Mouse (Mus musculus): Measurements from ENCODE around the gene Ppp1r14a.
A peak's percentile ranks its signal among the peaks of the same experiment; 100 is the strongest.

The Ppp1r14a gene

DNA sequence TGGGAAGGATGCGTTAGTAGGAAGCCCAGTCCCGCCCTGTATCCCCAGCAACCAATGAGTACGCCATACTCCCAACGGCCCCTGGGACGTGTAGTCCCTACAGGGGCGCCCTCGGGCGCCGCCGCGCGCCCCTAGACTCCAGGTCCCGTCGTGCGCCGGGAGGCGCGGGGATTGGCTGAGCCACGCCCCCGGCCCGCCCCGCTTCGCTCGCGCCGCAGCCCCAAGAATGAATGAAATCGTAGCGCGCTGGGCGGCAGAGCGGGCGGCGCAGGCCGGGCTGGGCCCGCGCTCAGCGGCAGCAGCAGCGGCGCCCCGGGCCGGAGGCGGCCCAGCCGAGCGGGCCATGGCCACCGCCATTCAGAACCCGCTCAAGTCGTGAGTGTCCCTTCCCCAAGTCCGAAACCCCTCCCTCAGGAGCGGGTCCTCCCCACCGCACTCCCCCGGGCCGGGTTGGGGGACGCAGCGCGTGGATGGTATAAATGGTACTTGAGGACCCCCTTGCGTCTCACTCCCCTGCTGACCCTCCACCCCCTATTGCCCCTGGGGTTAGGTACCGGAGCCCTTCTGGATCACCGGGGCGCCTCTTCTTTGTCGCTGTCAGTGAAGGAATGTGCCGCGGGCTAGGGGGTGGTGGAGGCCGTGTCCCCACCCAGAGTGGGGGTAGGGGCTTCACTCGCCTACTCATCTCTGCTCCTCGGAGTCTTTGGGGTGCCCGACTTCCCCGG, 14.8 kb downstream of the Ppp1r14a start, which contains the start of gene Dpf1:
Dpf1 (plus strand) TSS at position 214 of the 725 bp plus-strand sequence.
- DNase-seq (ENCODE audit: low read depth, low spot score) = peak; percentile 93

DNA sequence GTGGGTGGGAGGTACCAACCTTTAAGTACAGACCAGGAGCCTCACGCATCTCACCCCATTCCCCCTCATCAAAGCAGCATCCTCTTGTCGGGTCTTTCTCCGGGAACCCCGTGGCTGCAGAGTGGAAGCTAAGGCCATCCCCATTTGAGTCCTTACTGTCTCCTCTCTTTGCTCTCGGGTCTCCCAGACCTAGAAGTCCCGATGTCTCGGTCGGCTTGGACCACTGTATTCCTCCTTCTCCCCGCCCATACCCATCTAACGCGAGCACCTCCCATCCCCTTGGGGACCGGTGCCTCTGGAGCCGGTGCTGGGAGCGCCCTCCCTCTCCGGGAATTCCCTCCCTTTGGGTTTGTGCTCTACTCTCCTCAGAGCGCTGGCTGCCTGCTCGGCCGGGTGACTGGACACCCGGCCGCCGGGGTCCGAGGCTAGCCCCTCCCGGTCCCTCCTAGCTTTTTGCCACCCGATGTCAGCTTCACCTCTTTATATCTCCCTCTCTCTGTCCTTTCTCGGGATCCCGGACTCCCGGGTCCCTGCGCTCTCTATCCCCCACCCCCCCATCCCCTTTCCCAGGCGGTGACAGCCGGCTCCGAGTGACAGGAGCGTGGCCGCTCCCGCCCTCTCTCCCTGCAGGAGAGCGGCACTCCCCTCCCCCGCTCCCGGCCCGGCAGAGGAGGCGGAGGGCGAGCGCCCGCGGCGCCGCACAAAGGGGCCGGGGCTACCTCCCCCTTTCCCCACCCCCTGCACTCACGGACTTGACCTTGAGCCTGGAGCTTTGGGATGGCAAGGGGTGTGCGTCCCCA, 15.6 kb downstream of the Ppp1r14a start:
- DNase-seq (ENCODE audit: low read depth, low spot score) = no peak

DNA sequence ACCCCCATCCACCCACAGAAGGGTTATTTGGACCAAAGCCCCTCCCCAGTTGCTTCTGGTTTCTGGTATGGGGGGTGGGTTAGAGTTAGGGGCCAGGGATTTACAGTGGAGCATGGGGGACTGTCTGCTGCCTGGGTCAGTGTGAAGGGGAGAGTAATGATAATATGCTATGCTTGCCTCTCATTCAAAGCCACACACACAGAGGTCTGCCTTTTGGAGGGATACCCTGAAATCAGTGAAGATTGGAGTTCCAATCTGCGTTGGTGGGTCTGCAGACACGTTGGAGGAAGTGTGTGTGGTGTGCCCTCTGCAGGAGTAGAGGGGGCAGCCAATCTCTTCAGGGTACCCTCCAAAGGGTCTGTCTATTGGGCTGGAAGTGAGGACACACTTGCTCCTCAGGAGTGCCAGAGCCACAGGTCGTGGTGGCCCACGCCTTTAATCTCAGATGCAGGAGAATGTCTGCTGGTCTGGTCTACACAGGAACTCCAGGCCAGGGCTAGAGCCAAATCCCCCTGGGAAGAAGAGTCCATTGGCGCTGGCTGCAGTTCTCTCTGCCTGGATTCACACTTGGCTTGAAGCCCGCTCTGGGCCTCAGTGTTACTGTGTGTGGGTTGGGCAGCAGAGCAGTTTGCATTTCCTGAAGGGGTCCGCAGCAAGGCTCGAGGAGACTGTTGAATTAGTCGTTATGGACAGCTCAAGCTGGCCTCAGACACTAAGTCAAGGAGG, 16.3 kb downstream of the Ppp1r14a start:
- DNase-seq (ENCODE audit: low read depth, low spot score) = no peak

DNA sequence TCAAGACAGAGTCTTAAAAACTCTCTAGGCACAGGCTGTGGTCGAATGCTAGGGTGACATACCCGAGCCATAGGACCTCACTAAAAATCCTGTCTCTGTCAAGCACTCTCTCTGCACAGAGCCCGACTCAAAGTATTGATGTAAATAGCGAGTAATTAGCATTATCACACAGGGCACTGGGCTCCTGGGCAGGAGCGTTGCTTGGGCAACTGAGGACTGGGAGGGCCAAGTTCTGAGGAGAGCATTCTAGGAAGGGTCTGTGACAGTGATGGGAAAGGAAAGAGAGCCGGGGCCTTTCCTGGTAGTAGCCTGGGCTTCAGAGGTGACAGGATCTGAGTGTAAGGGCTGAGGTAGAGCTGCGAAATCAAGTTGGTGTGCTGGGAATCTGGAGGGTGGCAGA, 17.0 kb downstream of the Ppp1r14a start:
- DNase-seq (ENCODE audit: low read depth, low spot score) = no peak

DNA sequence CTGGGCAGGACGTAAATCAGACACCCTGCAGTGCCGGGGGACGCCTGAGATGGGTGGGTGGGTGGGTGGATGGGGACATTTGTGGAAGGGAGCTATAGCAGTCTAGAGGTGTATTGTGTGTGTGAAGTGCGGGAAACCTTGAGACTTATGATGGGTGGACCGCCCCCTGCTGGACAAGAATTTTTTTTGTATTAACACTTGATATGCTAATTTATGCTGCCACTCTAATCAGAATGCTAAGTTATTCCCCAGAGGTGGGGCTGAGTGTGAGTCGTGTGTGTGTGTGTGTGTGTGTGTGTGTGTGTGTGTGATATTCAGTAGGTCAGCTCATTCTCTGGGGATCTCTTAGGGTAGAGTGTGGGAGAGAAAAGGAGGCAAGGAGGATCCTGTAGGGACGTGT, 17.5 kb downstream of the Ppp1r14a start:
- peak; percentile 87 for DNase-seq (ENCODE audit: low read depth, low spot score)

DNA sequence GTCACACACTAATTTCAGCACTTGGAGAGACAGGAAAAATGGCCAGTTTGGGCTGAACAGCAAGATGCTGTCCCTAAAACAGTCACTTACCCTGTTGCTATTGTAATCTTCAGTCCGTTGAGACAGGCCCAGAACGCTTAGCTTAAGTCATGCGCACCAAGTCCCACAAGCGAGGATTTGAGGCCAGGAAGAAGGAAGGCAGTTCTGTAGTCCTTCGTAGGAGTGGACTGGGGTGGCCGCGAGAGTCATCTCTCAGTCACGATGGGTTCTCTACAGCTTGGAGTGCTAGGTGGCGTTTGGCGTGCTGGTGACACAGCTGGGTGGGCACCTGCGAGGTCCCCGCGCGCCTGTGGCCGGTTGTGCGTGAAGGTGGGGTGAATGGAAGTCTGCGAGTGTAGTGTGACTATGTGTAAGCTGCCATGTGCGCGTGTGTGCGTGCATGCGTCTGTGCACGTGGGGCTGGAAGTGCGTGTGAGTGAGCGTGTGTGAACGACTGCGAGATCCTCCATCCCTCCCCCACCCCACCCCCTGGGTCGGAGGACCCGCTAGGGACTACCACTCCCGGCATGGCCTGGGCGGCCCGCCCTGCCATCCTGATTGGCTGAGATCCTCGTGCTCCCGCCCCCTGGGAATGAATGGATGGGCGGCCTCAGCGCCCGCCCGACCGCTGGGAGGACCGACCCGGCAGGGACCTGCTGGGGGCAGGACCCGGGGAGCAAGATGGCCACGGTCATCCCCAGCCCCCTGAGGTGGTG, 18.4 kb downstream of the Ppp1r14a start:
- peak; percentile 96 for DNase-seq (ENCODE audit: low read depth, low spot score)

DNA sequence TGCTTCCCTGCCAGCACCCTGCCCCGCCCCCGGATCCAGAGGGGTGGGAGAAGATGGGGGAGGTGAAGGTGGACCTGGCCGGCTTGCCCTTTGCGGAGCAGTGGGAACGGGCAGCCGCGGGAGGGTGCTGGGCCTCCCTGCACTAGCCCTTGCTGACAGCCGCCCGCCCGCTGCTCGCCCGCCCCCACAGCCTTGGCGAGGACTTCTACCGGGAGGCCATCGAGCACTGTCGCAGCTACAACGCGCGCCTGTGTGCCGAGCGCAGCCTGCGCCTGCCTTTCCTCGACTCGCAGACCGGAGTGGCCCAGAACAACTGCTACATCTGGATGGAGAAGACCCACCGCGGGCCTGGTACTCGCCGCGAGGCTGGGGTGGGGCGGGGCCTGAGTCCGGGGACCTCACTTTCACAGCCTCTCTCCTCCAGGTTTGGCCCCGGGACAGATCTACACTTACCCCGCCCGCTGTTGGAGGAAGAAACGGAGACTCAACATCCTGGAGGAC, 20.2 kb downstream of the Ppp1r14a start:
- DNase-seq (ENCODE audit: low read depth, low spot score) = no peak

DNA sequence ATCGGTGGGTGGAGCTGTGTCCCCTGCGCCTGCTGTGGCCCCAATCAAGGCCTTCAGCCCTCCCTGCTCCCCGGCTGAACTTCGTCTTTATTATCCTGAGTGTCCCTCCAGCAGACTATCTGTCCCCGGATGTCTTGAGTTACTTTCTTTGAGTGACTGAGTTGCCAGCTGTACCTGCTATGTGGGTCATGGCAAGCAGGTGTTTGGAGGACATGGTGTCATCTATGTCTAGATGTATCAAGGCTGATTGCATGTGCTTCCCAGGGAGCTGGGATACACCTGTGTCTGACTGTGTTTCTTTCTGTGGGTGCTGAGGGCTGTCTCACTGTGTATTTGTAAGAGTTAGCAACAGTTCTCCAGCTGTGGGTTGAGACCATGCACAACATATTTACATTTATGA, 20.6 kb downstream of the Ppp1r14a start:
- DNase-seq (ENCODE audit: low read depth, low spot score) = no peak

DNA sequence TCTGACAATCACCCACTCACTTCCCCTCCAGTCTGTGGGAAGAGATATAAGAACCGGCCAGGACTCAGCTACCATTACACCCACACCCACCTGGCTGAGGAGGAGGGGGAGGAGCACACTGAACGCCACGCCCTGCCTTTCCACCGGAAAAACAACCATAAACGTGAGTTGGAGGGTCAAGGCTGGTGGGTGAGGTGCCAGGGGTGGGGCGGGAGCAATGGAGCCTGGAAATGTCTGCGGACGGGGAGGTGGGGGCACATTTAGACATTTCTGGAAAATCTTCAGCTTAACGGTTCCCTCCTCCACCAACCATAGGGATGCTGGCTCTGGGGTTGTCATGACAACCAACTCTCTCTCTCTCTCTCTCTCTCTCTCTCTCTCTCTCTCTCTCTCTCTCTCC, 23.9 kb downstream of the Ppp1r14a start:
- DNase-seq (ENCODE audit: low read depth, low spot score) = no peak

DNA sequence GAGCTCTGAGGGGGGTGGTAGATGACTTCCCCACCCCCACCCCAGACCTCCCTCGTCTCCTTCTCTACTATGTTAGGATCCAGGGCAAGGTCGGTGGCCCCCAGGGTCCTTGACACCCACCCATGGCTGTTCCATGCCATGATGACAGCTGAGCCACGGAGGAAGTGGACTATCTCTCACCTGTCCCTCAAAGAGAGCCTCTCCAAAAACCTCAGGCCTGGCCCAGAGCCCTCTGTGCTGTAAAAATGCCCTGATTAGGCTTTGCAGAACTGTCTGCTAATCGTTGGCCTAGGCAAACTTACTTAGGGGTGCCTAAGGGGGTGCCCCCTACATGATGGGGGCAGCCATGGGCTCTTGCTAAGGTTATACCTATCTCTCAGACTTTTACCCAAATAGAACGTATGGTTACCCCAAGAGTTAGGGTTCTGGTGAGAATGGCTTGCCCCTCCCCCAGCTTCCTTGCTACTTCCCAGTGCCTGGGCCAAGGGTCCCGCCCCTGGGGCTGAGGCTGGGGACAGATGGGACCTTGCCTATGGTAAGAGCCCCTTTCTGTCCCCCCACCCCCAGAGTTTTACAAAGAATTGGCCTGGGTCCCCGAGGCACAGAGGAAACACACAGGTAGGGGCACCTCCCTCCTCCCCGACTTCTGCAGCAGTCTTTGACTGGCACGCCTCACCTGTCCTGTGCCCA, 24.6 kb downstream of the Ppp1r14a start:
- no peak for DNase-seq (ENCODE audit: low read depth, low spot score)

DNA sequence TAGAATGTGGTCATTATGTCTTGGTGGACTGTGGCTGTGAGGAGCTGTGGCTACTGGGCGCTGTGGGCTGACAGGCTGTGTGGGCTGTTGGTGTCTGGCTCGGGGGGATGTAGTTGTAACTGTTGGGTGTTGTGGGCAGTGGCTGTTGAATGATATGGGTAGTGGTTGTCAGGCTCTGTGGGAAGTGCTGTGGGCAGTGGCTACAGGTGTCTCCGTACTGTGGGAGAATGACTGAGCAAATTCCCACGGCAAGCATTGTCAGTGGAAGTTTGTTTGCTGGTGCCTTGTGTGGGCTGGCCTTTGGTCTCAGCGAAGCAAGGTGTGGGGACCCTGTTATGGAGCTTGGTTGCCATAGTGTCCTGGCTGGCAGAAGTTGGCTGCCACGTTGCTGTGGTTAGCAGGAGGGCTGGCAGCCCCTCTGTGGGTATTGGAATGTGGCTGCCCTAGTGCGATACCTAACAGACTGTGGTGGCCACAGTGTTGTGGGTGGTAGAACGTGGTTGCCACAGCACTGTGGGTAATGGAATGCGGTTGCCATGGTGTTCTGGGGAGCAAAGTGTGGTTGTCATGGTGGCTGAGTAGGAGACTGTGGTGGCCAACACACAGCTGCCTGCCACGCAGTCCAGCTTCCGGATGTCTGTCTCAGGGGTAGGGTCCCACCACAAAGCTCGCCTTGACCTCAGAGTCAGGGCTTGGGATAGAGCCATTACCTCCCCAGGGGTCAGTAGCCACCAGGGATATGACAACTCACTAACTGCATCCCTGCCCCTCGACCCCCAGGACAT, 25.9 kb downstream of the Ppp1r14a start:
- DNase-seq (ENCODE audit: low read depth, low spot score) = no peak

DNA sequence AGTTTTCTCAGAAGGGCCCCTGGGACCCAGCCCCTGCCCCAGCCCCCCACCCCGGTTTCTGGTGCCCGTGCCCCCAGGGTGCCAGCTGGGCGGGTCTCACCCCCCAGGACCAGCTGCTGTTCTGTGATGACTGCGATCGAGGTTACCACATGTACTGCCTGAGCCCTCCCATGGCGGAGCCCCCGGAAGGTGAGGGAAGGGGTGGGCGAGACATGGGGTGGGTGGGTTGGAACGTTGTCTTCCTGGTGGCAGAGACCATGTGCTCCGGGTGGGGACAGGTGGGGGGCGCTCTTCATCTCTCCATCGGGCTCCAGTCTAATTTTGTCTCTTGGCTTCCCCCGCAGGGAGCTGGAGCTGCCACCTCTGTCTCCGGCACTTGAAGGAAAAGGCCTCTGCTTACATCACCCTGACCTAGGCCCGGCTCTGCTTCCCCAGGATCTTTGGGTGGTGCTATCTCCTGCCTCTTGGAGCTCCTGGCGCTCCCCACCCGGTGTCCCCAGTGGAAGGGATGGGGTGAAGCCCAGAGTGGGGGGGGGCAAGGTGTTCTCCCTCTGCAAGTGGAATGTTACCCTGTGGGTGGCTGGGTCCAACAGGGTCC, 27.1 kb downstream of the Ppp1r14a start:
- no peak for DNase-seq (ENCODE audit: low read depth, low spot score)

DNA sequence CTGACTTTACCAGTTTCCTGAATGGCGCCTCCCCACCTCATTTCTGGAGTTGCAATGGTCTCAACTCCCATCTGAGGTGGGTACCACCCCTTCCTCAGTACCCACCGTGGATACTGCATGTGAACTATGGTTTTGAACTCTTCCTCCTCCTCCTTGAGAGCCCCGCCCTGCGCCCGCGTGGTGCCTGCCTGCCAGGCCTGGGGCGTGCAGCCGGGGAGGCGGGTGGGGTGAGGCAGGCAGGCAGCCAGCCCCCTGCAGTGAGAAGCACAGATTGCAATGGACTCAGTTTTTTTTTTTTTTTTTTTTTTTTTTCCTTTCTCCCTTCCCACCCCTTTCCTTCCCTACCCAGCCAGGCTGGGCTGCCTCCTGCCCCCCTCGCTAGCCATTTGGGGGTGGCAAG, 27.9 kb downstream of the Ppp1r14a start:
- no peak for DNase-seq (ENCODE audit: low read depth, low spot score)

DNA sequence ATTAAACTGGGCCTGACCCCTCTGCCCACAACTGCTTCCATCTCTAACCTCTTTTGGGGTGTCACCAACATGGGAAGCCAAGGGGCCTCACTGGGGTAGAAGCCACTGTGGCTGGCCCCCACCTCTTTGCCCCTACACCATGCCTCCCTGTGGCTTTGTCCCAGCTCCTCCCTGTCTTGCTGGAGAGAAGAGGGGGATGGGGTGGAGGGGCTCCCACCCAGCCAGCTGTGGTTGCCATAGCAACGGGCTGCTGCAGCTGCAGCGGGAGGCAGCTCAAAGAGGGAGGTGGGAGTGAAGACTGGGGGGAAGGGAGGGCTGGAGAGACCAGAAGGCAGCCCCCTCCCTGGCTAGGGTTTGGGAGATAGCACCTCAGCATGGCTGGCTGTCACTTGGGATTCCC, 28.4 kb downstream of the Ppp1r14a start:
- no peak for DNase-seq (ENCODE audit: low read depth, low spot score)

DNA sequence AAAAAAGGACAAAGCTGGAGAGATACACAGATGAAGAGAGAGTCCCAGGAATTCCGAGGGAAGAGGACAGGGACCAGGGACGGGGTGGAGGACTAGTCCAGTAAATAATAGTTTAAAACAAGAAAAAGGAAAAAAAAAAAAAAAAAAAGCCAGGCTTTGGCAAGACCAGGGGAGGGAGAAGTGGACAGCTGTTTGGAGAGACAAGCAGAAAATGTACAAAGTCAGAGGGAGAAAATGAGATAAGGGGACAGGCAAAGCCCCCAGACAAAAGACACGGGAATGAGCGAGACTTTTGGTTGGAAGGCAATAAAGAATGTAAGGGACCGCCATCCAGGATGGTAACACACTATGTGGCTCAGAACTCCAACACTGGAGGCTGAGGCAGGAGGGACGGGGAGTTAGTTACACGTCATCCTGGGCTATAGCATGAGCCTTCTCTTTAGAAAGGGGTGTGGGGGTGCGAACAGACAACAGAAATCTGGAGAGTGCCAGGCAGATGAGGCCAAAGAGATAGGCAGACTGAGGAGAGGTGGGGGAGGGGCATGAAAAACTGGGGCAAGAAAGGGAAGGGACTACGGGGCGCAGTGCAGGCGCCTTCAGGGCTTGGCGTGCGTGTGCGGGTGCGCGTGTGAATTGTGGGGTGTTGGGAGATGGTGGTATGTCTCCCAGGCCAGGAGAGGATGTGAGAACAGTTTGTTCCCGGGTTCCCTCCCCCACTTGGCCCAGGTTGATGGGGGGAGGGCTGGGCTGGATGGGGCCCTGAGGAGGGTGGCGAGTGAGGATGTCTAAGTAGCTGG, 29.2 kb downstream of the Ppp1r14a start:
- no peak for DNase-seq (ENCODE audit: low read depth, low spot score)

DNA sequence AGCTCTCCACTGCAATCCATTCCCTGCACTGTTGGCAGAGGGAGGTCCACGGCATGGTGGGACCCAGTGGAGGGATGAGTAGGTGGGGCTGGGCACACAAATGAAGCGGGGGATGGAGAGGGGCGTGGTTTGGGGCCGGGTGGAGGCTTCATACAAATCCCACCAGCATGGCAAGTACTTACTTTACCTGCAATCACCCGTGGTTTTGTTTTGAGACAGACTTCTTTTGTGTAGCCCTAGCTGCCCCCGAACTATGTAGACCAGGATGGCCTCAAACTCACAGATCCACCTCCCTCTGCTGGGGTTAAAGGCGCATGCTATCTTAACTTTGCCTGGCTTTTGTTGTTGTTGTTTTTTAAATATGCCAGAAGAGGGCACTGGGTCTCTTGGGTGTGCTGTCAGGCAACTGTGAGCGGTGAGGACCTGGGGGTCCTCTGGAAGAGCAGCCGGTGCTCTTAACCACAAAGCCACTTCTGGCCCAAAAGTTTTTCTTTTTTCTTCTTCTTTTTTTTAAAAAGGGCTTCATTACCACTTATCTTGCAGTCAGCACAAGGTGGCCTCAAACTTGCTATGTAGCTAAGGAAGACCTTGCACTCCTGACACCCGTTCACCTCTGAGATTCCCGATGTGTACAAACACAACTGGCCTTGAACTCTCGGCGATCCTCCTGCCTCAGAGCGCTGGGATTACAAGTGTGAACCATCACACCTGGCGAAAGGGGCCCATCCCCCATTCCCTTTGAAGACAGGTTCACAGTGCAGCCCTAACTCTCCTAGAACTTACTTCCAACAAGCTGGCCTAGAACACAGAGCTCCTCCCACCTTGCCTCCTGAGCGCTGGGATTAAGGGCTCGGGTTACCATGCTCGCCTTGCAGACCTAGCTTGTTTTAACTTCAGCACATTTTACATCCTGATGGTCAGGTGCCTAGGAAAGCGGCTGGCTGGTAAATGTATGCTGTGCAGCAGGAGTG, 30.5 kb downstream of the Ppp1r14a start:
- peak; percentile 36 for DNase-seq (ENCODE audit: low read depth, low spot score)

DNA sequence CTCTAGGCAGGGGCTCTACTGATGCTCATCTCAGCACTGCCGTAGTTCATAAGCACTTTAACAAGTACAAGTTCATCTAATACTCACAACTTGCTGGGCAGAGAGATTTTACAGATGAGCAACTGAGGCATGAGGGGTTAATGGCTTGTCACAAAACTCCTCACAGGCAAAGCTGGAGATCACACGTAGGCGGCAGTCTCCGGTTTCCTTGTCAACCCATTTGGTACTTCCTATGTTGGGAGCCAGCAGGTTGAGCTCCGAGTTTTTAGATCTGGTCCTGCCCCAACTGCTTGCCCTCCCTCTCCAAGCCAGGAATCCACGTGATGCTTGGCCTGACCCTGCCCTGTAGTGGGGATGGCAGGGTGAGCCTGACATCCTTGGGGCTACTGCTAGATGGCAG, 38.0 kb downstream of the Ppp1r14a start:
- no peak for DNase-seq (ENCODE audit: low read depth, low spot score)

DNA sequence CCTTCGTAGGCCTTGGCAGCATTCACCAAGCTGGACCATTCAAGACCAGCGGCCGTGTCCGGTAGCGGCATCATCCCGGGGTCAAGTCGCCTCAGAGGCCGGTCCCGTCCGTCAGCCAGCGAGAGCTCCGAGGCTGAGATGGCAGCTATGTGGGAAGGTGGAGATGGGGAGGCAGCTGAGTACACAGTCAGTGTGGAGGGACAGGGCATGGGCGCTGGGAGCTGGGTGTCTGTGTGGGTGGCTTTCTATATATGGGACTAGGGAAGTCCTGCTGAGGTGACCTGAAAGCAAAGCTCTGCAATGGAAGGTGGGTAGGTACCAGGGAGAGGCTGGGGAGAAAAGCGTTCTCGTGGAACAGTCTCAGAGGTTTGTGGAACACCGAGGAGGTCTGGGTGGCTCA, 39.9 kb downstream of the Ppp1r14a start:
- DNase-seq (ENCODE audit: low read depth, low spot score) = no peak
